22 mouse cellular contexts compared by ENCODE assay signal in the genomic region with DNA sequence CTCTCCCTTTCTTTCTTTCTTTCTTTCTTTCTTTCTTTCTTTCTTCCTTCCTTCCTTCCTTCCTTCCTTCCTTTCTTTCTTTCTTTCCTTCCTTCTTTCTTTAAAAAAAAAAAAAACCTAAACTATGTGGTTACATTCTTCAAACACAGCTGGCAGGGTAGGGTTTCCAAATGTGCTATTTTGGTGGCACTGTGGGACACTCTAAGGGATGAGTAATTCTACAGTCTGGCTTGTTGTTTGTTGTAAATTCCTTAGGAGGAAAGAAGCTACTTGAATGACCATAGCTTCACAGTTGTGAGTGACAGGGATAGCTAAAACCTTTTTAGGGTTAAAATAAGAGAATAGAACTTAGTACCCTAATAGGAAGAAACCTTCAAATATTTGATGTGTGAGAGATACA.
DNase-seq lines count a peak whose midpoint lies in the region; ATAC-seq and TF ChIP-seq lines count a peak whose summit lies in the region.
"Had no signal": no experiment of that assay in that cellular context is flagged by ENCODE, and none has a peak within 500 bp of the region (broad histone marks: within the 10 kb centered on the region; RNA-seq: fewer than 3 reads in every experiment).

No protein-coding gene starts in this region.

- peak; percentile 21 for DNase-seq in embryonic facial prominence, embryonic 14.5 days (ENCODE audit: low spot score)
- DNase-seq in embryonic facial prominence, embryonic 10.5 days (ENCODE audit: low spot score) = no peak
- DNase-seq in brain, adult 2 months (ENCODE audit: low read depth, low spot score) = peak; percentile 15
- no peak for DNase-seq in stomach, postnatal 0 days (ENCODE audit: low spot score)
- DNase-seq in lung, adult 2 months = no peak
- DNase-seq: adrenal gland, adult 2 months; adrenal gland, postnatal 10 days; adrenal gland, postnatal 25 days; B cell, adult 2 months; cerebellum, adult 11-12 months; cerebellum, adult 2 months; cerebellum, adult 9-10 months; cerebellum, postnatal 10 days; cerebellum, postnatal 25 days; forebrain, postnatal 0 days had no signal

- no peaks in the 10 kb centered on the region for H3K27me3 ChIP-seq in embryonic facial prominence, embryonic 14.5 days (replicated peaks; ENCODE audit: control insufficient read depth, insufficient read depth, low read length)
- H3K27me3 ChIP-seq in embryonic facial prominence, embryonic 10.5 days (replicated peaks; ENCODE audit: low read depth, poor library complexity, severe bottlenecking) = no peaks in the 10 kb centered on the region
- H3K27me3 ChIP-seq in C2C12 (ENCODE audit: control insufficient read depth, insufficient read depth, insufficient read length) = no peaks in the 10 kb centered on the region
- no peaks in the 10 kb centered on the region for H3K27me3 ChIP-seq in stomach, postnatal 0 days (ENCODE audit: control insufficient read depth, insufficient read depth, low read length)
- H3K27me3 ChIP-seq: embryonic facial prominence, embryonic 13.5 days; forebrain, embryonic 13.5 days; forebrain, embryonic 15.5 days; Patski had no signal

- ATAC-seq in embryonic facial prominence, embryonic 14.5 days (ENCODE audit: low read depth) = no peak
- ATAC-seq in stomach, postnatal 0 days (ENCODE audit: low FRiP score, low TSS enrichment) = no peak
- ATAC-seq in granulocyte monocyte progenitor cell, adult 5-6 weeks (replicated peaks; ENCODE audit: poor library complexity, severe bottlenecking) = no peak
- ATAC-seq: activated CD4-positive, CD25-positive, alpha-beta regulatory T cell, adult 4 months; forebrain, embryonic 13.5 days; forebrain, embryonic 15.5 days; forebrain, postnatal 0 days; Patski had no signal

- H3K79me3 ChIP-seq in C2C12 (ENCODE audit: low read depth) = no peaks in the 10 kb centered on the region

- no peak overlapping the region for H3K4me3 ChIP-seq in embryonic facial prominence, embryonic 14.5 days (ENCODE audit: low read depth, low read length)
- no peak overlapping the region for H3K4me3 ChIP-seq in embryonic facial prominence, embryonic 10.5 days
- H3K4me3 ChIP-seq in C2C12 (ENCODE audit: insufficient read depth, poor library complexity, severe bottlenecking) = no peak overlapping the region
- no peak overlapping the region for H3K4me3 ChIP-seq in stomach, postnatal 0 days (ENCODE audit: low read depth, low read length)
- no peak overlapping the region for H3K4me3 ChIP-seq in lung, adult 2 months (replicated peaks; ENCODE audit: extremely low read depth, low read depth, low read length)
- H3K4me3 ChIP-seq: embryonic facial prominence, embryonic 13.5 days; forebrain, embryonic 13.5 days; forebrain, embryonic 15.5 days had no signal

- H3K36me3 ChIP-seq in embryonic facial prominence, embryonic 14.5 days (ENCODE audit: control insufficient read depth, insufficient read depth, low read length) = no peaks in the 10 kb centered on the region
- H3K36me3 ChIP-seq in embryonic facial prominence, embryonic 10.5 days (replicated peaks) = no peaks in the 10 kb centered on the region
- H3K36me3 ChIP-seq in C2C12 (ENCODE audit: control insufficient read depth, insufficient read depth) = no peaks in the 10 kb centered on the region
- no peaks in the 10 kb centered on the region for H3K36me3 ChIP-seq in stomach, postnatal 0 days (ENCODE audit: control insufficient read depth, insufficient read depth, low read length)
- H3K36me3 ChIP-seq: embryonic facial prominence, embryonic 13.5 days; forebrain, embryonic 15.5 days had no signal

- TF ChIP-seq CTCF in C2C12 (IDR thresholded peaks at IDR 0.05; ENCODE audit: control insufficient read depth, insufficient read depth, insufficient read length) = no peak
- TF ChIP-seq CTCF in stomach, postnatal 0 days (IDR thresholded peaks at IDR 0.05; ENCODE audit: low read depth) = no peak
- TF ChIP-seq CTCF in lung, adult 2 months (IDR thresholded peaks at IDR 0.05; ENCODE audit: insufficient read depth, low read length) = no peak

- H3K4me1 ChIP-seq in embryonic facial prominence, embryonic 14.5 days (ENCODE audit: control insufficient read depth, insufficient read depth, low read length) = no peaks in the 10 kb centered on the region
- no peaks in the 10 kb centered on the region for H3K4me1 ChIP-seq in embryonic facial prominence, embryonic 10.5 days
- no peaks in the 10 kb centered on the region for H3K4me1 ChIP-seq in stomach, postnatal 0 days (replicated peaks; ENCODE audit: control insufficient read depth, insufficient read depth)
- H3K4me1 ChIP-seq in lung, adult 2 months (ENCODE audit: control insufficient read depth, insufficient read depth, low read length) = no peaks in the 10 kb centered on the region
- H3K4me1 ChIP-seq: embryonic facial prominence, embryonic 13.5 days; forebrain, embryonic 13.5 days; forebrain, embryonic 15.5 days had no signal

- H3ac ChIP-seq in C2C12 (ENCODE audit: control insufficient read depth, insufficient read length, low read depth) = no peak overlapping the region

- H3K4me2 ChIP-seq in embryonic facial prominence, embryonic 14.5 days (ENCODE audit: low read depth, low read length) = no peak overlapping the region
- H3K4me2 ChIP-seq in stomach, postnatal 0 days (replicated peaks; ENCODE audit: low read depth) = no peak overlapping the region
- H3K4me2 ChIP-seq: embryonic facial prominence, embryonic 13.5 days; forebrain, embryonic 13.5 days; forebrain, embryonic 15.5 days had no signal

- no peaks in the 10 kb centered on the region for H3K79me2 ChIP-seq in C2C12 (ENCODE audit: control insufficient read depth, insufficient read depth)

- no peaks in the 10 kb centered on the region for H3K9me3 ChIP-seq in embryonic facial prominence, embryonic 14.5 days (ENCODE audit: control insufficient read depth, low read length)
- 0 out of 2 replicates have a peak, but pooled peaks cover 5% of the 10 kb centered on the region for H3K9me3 ChIP-seq in embryonic facial prominence, embryonic 10.5 days
- H3K9me3 ChIP-seq in stomach, postnatal 0 days (ENCODE audit: control insufficient read depth, low read length) = no peaks in the 10 kb centered on the region
- H3K9me3 ChIP-seq: embryonic facial prominence, embryonic 13.5 days; forebrain, embryonic 13.5 days; forebrain, embryonic 15.5 days had no signal

- no peak overlapping the region for H3K9ac ChIP-seq in embryonic facial prominence, embryonic 14.5 days (ENCODE audit: low read depth, low read length)
- no peak overlapping the region for H3K9ac ChIP-seq in stomach, postnatal 0 days (ENCODE audit: low read length)
- H3K9ac ChIP-seq: embryonic facial prominence, embryonic 13.5 days; forebrain, embryonic 13.5 days; forebrain, embryonic 15.5 days; forebrain, postnatal 0 days had no signal

- no peak overlapping the region for H3K27ac ChIP-seq in embryonic facial prominence, embryonic 14.5 days (replicated peaks; ENCODE audit: low read depth, low read length)
- no peak overlapping the region for H3K27ac ChIP-seq in embryonic facial prominence, embryonic 10.5 days (replicated peaks)
- H3K27ac ChIP-seq in stomach, postnatal 0 days (replicated peaks) = no peak overlapping the region
- H3K27ac ChIP-seq: embryonic facial prominence, embryonic 13.5 days; forebrain, embryonic 13.5 days; forebrain, embryonic 15.5 days had no signal

- no peak for TF ChIP-seq POLR2A in lung, adult 2 months (IDR thresholded peaks at IDR 0.05; ENCODE audit: borderline replicate concordance, extremely low read depth, low read depth, low read length)

- TF ChIP-seq EP300 in stomach, postnatal 0 days (optimal IDR thresholded peaks at IDR 0.05) = no peak

TF ChIP-seq in C2C12, 6 proteins besides CTCF, POLR2A, EP300 and RAD21:
- TF ChIP-seq MYOG (IDR thresholded peaks at IDR 0.05; ENCODE audit: control insufficient read depth, extremely low read depth, insufficient read length) = no peak
- TF ChIP-seq CEBPB (IDR thresholded peaks at IDR 0.05; ENCODE audit: low read depth) = no peak
- peak; percentile 18 for TF ChIP-seq FOSL1 (IDR thresholded peaks at IDR 0.05; ENCODE audit: insufficient read depth, low read length, poor library complexity, severe bottlenecking)
- TF ChIP-seq USF1 (IDR thresholded peaks at IDR 0.05; ENCODE audit: low read depth) = no peak
- TF ChIP-seq MAX (IDR thresholded peaks at IDR 0.05) = no peak
- TF ChIP-seq MYOD1 (IDR thresholded peaks at IDR 0.05; ENCODE audit: control insufficient read depth, insufficient read length, low read depth) = peak; percentile 54

Comparison
In these comparisons a context has a peak if more than half of its experiments do, and no peak if none do; other contexts are left out.
1. DNase-seq: peak in embryonic facial prominence, embryonic 14.5 days (single experiment) and brain, adult 2 months (single experiment); none in embryonic facial prominence, embryonic 10.5 days (single experiment), stomach, postnatal 0 days (single experiment) and lung, adult 2 months (single experiment).